Mouse (Mus musculus): ENCODE data around the gene Tln2. TPM values are rescaled to one million over a fixed set of nuclear protein-coding genes. Genes with fewer than 3 reads are reported as not detected.
A peak's percentile ranks its signal among the peaks of the same experiment; 100 is the strongest.

Tln2 gene
- total RNA-seq, 2 experiments from 2014 or later: 121 to 123 TPM

GRCm38 (mm10) chr9:67260835-67261599, 298.5 kb downstream of the Tln2 start:
- no peak for DNase-seq (ENCODE audit: extremely low spot score in 1 of 2, low spot score in 2 of 2)
- intact Hi-C loops (cut with DNase I): no loop called here

GRCm38 (mm10) chr9:67250141-67250540, 309.4 kb downstream of the Tln2 start:
- intact Hi-C loops (cut with DNase I): no loop called here
- no peak for DNase-seq (ENCODE audit: extremely low spot score in 1 of 2, low spot score in 2 of 2)

GRCm38 (mm10) chr9:67247365-67247950, 312.0 kb downstream of the Tln2 start:
- intact Hi-C loops (cut with DNase I): no loop called here
- DNase-seq (ENCODE audit: extremely low spot score in 1 of 2, low spot score in 2 of 2): no peak

- no peak for DNase-seq (ENCODE audit: extremely low spot score in 1 of 2, low spot score in 2 of 2)
- intact Hi-C loops (cut with DNase I): no loop called here
Observed at GRCm38 (mm10) chr9:67245265-67245664, 314.2 kb downstream of the Tln2 start.

- no peak for DNase-seq (ENCODE audit: extremely low spot score in 1 of 2, low spot score in 2 of 2)
- intact Hi-C loops (cut with DNase I): no loop called here
Observed at GRCm38 (mm10) chr9:67241683-67242082, 317.8 kb downstream of the Tln2 start.

GRCm38 (mm10) chr9:67240456-67240855, 319.0 kb downstream of the Tln2 start:
- intact Hi-C loops (cut with DNase I): no loop called here
- DNase-seq (ENCODE audit: extremely low spot score in 1 of 2, low spot score in 2 of 2): peak in 1 of 2 experiments; percentile 58

- intact Hi-C loops (cut with DNase I): no loop called here
- no peak for DNase-seq (ENCODE audit: extremely low spot score in 1 of 2, low spot score in 2 of 2)
Observed at GRCm38 (mm10) chr9:67236987-67237386, 322.5 kb downstream of the Tln2 start.

GRCm38 (mm10) chr9:67235441-67236217, 323.9 kb downstream of the Tln2 start:
- no peak for DNase-seq (ENCODE audit: extremely low spot score in 1 of 2, low spot score in 2 of 2)
- intact Hi-C loops (cut with DNase I): no loop called here

GRCm38 (mm10) chr9:67229033-67229432, 330.5 kb downstream of the Tln2 start:
- no peak for DNase-seq (ENCODE audit: extremely low spot score in 1 of 2, low spot score in 2 of 2)
- intact Hi-C loops (cut with DNase I): no loop called here

- no peak for DNase-seq (ENCODE audit: extremely low spot score in 1 of 2, low spot score in 2 of 2)
- intact Hi-C loops (cut with DNase I): no loop called here
Observed at GRCm38 (mm10) chr9:67220388-67220787, 339.1 kb downstream of the Tln2 start.

- no peak for DNase-seq (ENCODE audit: extremely low spot score in 1 of 2, low spot score in 2 of 2)
- intact Hi-C loops (cut with DNase I): no loop called here
Observed at GRCm38 (mm10) chr9:67218001-67218400, 341.5 kb downstream of the Tln2 start.

- DNase-seq (ENCODE audit: extremely low spot score in 1 of 2, low spot score in 2 of 2): no peak
- intact Hi-C loops (cut with DNase I): no loop called here
Observed at GRCm38 (mm10) chr9:67214191-67214985, 345.1 kb downstream of the Tln2 start.

GRCm38 (mm10) chr9:67213275-67213674, 346.2 kb downstream of the Tln2 start:
- DNase-seq (ENCODE audit: extremely low spot score in 1 of 2, low spot score in 2 of 2): peak; percentile 49 to 87
- intact Hi-C loops (cut with DNase I): loop anchor here (1.0 kb wide), 1 partner anchor 168 kb away; no protein-coding TSS in a partner anchor

GRCm38 (mm10) chr9:67211220-67211619, 348.3 kb downstream of the Tln2 start:
- no peak for DNase-seq (ENCODE audit: extremely low spot score in 1 of 2, low spot score in 2 of 2)
- intact Hi-C loops (cut with DNase I): no loop called here

- no peak for DNase-seq (ENCODE audit: extremely low spot score in 1 of 2, low spot score in 2 of 2)
- intact Hi-C loops (cut with DNase I): no loop called here
Observed at GRCm38 (mm10) chr9:67209451-67209850, 350.1 kb downstream of the Tln2 start.

GRCm38 (mm10) chr9:67208420-67208819, 351.1 kb downstream of the Tln2 start:
- intact Hi-C loops (cut with DNase I): no loop called here
- no peak for DNase-seq (ENCODE audit: extremely low spot score in 1 of 2, low spot score in 2 of 2)

- no peak for DNase-seq (ENCODE audit: extremely low spot score in 1 of 2, low spot score in 2 of 2)
- intact Hi-C loops (cut with DNase I): no loop called here
Observed at GRCm38 (mm10) chr9:67205175-67205574, 354.3 kb downstream of the Tln2 start.

- intact Hi-C loops (cut with DNase I): no loop called here
- DNase-seq (ENCODE audit: extremely low spot score in 1 of 2, low spot score in 2 of 2): no peak
Observed at GRCm38 (mm10) chr9:67196609-67197008, 362.9 kb downstream of the Tln2 start.

GRCm38 (mm10) chr9:67195306-67195705, 364.2 kb downstream of the Tln2 start:
- no peak for DNase-seq (ENCODE audit: extremely low spot score in 1 of 2, low spot score in 2 of 2)
- intact Hi-C loops (cut with DNase I): no loop called here
